Mouse (Mus musculus) liver, adult 2 months (tissue): ENCODE data around the gene Dusp13.

Experiments
- CTCF ChIP-seq: fragments of 200-500 bp; IDR thresholded peaks from 2 replicates; pipeline ENCODE4 v1.5.1; 2011; ENCODE audit warnings: low read depth, low read length, control low read depth
- POLR2A ChIP-seq: fragments of 200-500 bp; IDR thresholded peaks from 2 replicates; pipeline ENCODE4 v1.6.1; 2011; ENCODE audit warnings: low read length, control low read depth; ENCODE audit not compliant: insufficient read depth; ENCODE audit errors: extremely low read depth

- TF ChIP-seq POLR2A: no peak
- TF ChIP-seq CTCF: no peak
These were observed 40.7 kb upstream of the Dusp13 start for GRCm38 (mm10) chr14:21791722-21792121.
